Mouse (Mus musculus): Measurements from ENCODE around the gene Slco1a4. TPM values are rescaled to one million over a fixed set of nuclear protein-coding genes. Genes with fewer than 3 reads are reported as not detected.
A peak's percentile ranks its signal among the peaks of the same experiment; 100 is the strongest.
"Not testable (repeated sequence)": the region's sequence is repeated elsewhere in the genome, so short reads cannot be mapped to it uniquely, and the experiment has no call there.

The Slco1a4 gene
- total RNA-seq (2021), result 10 to 100 TPM; 25.6 to 30.5 TPM
- long read RNA-seq, experiment 1, partial matches to known transcripts, result 2 of 43 reads
- long read RNA-seq, experiment 1, other reads (novel, unspliced or antisense), result 38 of 43 reads
- long read RNA-seq, experiment 2, partial matches to known transcripts, result 5 of 34 reads
- long read RNA-seq, experiment 2, other reads (novel, unspliced or antisense), result 29 of 34 reads

- DNase-seq (ENCODE audit: low spot score in 2 of 2), result no peak
These were observed at the start of gene Slco1a4 for GRCm38 (mm10) chr6:141856085-141856484. Gene Slco1a4, minus strand, starts transcription at chr6:141856199.

DNA sequence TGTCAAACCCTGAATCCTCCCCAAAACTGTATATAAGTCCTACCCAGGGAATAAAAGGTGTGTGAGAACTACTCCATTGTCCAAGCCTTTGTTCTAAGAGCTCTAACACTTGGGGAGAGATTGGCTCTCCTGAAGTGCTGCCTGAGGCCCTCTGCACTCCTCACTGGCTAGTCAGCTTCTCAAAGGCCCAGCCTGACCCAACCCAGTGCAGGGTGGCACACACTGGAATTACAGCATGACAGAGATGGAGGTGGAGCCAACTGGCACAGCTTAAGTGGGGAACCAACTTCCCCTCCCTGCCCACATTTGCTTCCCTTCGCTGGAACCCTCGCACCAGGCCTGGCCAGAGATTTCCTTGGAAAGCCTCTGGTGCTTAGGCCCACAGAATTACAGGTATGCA is 42.2 kb upstream of the Slco1a4 start:
- DNase-seq (ENCODE audit: low spot score in 2 of 2), result no peak

- DNase-seq (ENCODE audit: low spot score in 2 of 2), result no peak
These were observed 33.7 kb upstream of the Slco1a4 start for GRCm38 (mm10) chr6:141889723-141890122.

DNA sequence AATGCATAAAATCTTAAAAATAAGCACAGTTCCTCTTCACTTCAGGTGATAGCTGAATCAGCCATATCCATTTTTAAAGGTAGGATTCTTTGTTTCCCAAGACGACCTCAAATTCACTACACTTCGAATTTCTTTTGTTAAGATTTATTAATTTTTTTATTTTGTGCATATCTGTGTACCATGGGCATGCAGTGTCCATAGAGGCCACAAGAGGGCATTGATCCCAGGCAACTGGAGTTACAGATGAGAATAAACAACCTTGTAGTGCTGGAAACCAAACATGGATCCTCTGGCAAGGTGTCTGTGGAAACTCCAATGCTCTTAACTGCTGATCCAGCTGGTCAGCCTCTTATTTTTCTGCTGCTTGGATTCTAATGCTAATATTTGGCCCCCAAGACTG is 32.2 kb upstream of the Slco1a4 start:
- DNase-seq (ENCODE audit: low spot score in 2 of 2), result no peak

- no peak for DNase-seq (ENCODE audit: low spot score in 2 of 2)
These were observed 26.6 kb upstream of the Slco1a4 start for GRCm38 (mm10) chr6:141882581-141882980.

GRCm38 (mm10) chr6:141875742-141876141 is 19.7 kb upstream of the Slco1a4 start:
- not testable (repeated sequence) for DNase-seq (ENCODE audit: low spot score in 2 of 2)

GRCm38 (mm10) chr6:141871711-141872110 is 15.7 kb upstream of the Slco1a4 start:
- no peak for DNase-seq (ENCODE audit: low spot score in 2 of 2)

DNA sequence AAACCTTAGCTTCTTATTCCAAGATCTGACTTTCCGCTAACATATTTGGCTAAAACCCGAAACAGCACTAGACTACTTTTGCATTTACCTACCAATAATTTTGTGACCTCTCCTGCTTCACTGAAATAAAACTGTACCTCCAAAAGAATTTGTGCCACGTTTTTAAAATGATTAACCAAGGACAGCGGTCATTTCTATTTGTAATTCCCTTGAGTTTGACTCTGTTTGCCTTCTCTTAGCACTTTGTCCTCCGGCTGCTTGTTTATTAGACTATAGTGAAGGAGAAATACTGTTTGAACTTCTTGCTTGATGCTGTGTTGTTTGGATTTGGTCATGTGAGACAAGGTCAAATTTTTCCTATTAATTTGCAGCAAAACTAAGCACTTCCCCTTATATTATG is 12.7 kb upstream of the Slco1a4 start:
- no peak for DNase-seq (ENCODE audit: low spot score in 2 of 2)

GRCm38 (mm10) chr6:141866026-141866425 is 10.0 kb upstream of the Slco1a4 start:
- DNase-seq (ENCODE audit: low spot score in 2 of 2), result no peak

DNA sequence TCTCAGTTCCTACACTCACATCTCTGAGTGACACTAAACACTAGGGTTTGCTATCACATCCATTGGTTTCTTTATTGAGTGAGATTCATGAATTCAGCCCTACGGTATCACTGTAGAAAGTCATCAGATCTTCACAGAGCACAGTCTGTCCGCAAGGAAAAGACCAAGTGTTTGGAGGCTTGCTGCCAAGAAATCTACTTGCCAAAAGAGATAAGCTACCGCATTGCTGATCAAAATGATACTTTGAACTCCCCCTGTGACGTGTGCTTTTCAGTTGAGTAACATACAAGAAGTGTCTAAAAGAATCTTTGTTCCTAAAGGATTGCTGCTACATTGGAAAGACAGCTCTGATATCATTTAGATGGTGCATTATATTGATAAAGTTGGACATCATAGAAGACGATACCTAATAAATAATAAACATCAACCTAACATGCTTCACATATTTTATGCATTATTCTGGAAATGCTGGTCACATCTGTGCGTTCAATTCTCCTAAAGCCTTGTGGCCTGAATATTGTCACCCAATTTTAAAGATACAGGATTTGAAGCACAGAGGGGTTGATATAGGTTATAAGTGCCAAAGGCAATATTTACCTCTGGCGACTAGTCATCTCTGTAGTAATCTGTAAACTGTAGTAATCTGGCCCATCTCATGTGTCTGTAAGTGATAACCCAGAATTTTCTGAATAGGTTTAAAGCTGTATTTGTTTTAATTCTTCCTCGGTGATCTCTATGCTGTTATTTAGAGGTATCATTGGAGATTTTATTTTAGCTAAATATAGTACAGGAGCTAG is 1.9 kb upstream of the Slco1a4 start:
- no peak for DNase-seq (ENCODE audit: low spot score in 2 of 2)

- DNase-seq (ENCODE audit: low spot score in 2 of 2), result no peak
These were observed 2.4 kb downstream of the Slco1a4 start for GRCm38 (mm10) chr6:141853616-141854015.

DNA sequence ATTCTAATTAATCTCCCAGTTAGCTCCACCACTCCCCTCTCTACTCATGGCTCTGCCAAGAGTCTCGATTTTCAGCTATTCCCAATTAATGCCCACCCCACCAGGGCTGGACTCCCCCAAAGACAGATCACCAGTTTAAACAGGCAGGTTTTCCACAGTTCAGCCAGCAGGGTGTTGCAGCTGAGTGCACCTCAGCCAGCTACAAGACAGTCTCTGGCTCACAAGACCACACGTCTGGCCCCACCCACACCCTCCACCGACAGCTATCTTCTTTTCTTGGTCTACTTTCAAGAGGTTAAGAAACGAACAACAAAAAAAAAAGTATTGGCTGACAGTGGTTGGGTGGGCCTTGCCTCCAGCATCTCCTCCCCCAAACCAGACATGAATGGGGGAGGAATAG is 6.9 kb downstream of the Slco1a4 start:
- no peak for DNase-seq (ENCODE audit: low spot score in 2 of 2)

DNA sequence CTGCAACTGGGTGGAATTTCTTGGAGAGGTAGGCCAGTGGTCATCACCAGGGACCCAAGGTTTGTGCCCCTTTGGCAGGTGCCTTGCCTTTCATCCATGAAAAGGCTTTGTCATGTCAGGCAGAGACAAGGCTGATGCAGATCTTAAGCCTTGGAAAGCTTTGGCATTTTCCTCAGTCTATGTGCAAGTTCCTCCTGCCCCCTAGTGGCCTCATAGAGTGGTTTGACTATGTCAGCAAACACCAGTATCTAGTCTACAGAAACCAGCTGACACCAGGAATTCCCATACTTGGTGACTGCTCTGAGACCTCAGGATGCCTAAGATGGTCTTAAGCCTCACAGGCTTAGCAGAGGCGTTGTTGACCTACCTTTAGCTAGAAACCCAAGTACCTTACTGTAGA is 58.2 kb downstream of the Slco1a4 start:
- DNase-seq (ENCODE audit: low spot score in 2 of 2), result peak; percentile 17 to 34

DNA sequence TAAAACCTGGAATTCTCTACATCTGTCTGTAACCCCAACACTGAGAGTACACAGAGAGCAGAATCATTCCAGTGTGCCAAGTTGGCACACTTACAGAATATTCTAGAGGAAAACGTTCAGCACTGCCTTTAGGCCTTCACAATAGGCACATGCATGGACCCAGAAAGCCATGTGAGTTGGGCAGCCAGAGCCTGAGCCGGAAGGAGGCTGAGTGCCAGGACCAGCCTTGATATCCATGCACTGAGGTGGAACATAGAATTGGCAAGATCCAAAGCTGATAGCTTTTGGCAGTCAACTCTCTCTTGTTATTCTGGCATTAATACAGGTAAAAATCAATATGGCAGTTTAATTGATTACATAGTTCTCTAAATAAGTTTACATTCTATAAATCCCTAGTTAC is 81.5 kb downstream of the Slco1a4 start:
- no peak for DNase-seq (ENCODE audit: low spot score in 2 of 2)

DNA sequence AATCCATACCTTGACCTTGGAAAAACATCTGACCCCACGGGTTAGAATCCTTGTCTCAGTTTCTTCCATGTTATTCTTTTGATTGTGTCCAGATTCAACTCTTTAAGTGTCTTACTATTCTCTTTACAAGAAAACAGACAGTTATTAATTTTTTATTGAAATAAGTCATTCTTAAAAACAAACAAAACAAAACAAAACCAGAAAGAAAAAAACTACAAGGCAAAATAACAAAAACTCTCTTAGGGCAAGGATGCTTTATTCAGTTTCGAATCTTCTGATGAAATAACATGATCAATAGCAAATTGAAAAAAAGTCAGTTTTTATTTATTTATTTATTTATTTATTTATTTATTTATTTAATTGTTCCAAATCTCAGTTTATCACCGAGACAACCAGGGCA is 82.3 kb downstream of the Slco1a4 start, which contains the start of gene Gm5724:
TSS of gene Gm5724 (minus strand) at position 101 of the 400 bp plus-strand sequence.
- DNase-seq (ENCODE audit: low spot score in 2 of 2), result no peak

Other genes with a start within 250 kb of the Slco1a4 start
- under 1 TPM in 1 of 2 experiments, not detected in 1; 0.30 TPM for gene Slco1b2, start 226.7 kb downstream of the Slco1a4 start, total RNA-seq (2021)
- gene Gm5724, start 82.4 kb downstream of the Slco1a4 start, total RNA-seq (2021), result not detected
- gene Slco1a1, start 90.8 kb upstream of the Slco1a4 start, total RNA-seq (2021), result not detected
- gene Gm6614, start 155.2 kb upstream of the Slco1a4 start, total RNA-seq (2021), result not detected